Mouse (Mus musculus): ENCODE data around the gene Nav3.

- TF ChIP-seq CTCF (IDR thresholded peaks at IDR 0.05; ENCODE audit: low read depth), result no peak
- no peak for TF ChIP-seq EP300 (IDR thresholded peaks at IDR 0.05; ENCODE audit: low read depth)
Measured at GRCm38 (mm10) chr10:109832768-109833291, 623.2 kb downstream of the Nav3 start.
